Mouse (Mus musculus) spleen, adult 12 weeks (tissue): ENCODE results near the gene Notch2.

Experiments used
- DNase-seq: peaks from one replicate; pipeline ENCODE4 v3.0.0; 2022; ENCODE audit warnings: low spot score

Gene Notch2

DNA sequence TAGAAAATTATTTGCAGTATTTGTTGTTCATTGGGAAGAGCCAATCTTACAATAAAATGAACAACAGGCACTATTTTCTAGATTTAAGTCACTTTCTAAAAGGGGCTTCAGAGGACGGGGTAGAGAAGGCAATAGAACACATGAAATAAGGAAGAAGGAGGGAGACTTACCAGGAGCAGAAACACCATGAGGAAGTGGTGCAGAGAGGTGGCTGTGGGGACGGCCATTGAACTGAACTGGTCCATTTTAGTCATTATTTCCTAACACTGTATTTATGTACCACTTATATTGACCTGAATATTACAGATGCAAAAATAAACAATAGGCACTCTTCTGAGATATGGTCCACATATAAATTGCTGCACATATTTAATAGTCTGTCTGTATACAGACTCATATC lies 143.7 kb downstream of the Notch2 start:
- no peak for DNase-seq

DNA sequence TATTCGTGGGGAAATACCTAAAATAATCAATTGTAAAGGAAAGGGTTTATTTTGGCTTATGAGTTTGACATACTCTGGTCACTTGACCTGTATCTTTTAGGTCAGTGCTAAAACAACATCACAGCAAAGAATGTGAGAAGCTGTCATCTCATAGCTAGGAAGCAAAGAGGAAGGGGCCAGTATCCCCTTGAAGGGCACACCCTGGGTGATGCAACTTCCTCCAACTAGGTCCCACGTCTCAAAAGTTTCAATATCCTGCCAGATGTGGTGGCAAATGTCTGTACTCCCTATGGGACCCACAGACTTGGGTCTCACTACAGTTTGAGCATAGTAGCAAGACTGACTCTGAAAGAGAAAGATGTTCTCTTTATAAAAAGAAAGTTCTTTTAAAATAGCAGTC lies 144.3 kb downstream of the Notch2 start:
- DNase-seq: no peak

DNA sequence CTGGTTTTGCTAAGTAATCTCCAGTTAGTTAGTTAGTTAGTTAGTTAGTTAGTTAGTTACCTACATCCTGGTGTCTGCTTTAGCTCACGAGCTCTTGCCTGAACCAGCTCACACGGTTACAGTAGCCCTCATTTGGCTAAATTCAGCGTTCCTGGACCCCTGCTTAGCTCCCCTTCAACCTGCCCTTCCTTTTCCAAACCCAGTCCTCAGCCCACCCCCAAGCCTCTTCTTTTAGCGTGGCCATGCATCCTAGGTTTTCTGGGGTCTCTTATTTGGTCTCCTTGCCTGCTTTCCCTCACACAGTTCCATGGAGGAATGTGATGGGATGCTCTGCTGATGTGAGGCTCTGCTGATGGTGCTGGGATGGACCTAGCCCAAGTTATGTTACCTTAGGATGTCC lies 145.3 kb downstream of the Notch2 start:
- no peak for DNase-seq

DNA sequence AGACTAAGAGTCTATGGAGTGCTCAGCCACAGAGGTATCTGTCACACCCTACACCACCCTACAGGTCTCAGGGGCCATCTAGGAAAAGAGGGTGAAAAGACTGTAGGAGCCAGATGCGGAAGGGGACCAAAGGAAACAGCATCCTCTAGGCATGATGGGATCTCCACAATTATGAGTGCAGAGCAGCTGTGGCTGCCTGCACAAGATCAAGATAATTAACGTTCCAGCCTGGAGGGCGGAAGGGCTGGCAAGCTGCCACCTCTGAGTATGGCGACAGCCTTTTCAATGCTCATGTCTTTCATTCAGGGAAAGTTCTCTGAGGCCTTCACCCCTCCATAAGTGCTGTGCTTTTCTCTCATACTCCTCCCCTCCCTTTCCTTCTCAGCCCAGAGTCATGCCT lies 146.0 kb downstream of the Notch2 start:
- DNase-seq: no peak

DNA sequence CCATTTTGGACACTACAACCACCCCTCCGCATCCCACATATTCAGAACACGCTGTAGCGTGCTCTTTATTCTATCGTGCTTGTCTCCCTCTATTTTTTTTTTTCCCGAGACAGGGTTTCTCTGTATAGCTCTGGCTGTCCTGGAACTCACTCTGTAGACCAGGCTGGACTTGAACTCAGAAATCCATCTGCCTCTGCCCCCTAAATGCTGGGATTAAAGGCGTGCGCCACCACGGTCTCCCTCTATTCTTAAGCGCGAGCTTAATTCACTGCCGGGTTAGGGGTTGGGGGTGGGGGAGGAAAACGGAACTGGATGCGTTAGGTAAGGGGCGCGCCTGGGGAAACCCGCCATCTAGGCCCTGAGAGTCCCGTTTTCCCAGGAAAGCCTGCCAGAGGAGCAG lies 147.0 kb downstream of the Notch2 start, which contains the start of gene Adam30:
TSS of gene Adam30 (plus strand) at position 301 of the 400 bp plus-strand sequence.
- DNase-seq: no peak

DNA sequence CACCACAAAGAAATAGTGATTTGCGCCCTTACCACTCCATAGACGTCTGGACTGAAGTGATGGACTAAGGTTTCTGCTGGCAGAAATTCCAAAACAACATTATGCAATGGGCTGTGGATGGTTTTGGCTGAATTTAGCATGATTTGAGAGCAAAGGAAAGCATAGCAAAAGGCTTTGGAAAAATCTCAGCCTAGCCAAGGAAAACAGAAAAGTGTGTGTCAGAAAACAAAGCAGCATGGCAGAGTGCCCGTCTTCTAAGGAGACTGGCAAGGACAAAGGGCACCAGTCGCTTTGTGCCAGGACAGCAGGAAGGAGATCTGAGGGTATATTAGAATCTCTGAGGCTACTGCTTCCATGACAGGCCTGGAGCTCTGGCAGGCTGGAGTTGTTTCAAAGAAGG lies 165.0 kb downstream of the Notch2 start:
- DNase-seq: no peak

DNA sequence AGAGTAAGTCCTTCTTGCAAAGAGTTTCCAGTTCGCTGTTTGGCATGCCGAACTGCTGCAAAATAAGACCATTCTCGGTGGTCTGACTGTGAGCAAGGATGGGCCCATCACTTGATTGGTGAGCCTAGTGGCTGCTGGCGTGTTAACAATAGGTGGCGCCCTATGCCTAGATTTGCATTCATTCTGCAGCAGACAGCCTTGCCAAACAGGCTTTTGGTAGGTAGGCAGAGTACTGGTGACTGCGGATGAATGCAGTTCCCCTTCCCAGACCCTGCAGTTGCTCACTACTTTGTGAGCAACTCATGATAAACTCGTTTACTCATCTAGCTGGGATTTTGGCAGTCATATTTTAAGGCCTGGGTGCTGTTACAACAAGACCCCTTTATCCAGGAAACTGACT lies 167.5 kb downstream of the Notch2 start:
- DNase-seq: no peak

DNA sequence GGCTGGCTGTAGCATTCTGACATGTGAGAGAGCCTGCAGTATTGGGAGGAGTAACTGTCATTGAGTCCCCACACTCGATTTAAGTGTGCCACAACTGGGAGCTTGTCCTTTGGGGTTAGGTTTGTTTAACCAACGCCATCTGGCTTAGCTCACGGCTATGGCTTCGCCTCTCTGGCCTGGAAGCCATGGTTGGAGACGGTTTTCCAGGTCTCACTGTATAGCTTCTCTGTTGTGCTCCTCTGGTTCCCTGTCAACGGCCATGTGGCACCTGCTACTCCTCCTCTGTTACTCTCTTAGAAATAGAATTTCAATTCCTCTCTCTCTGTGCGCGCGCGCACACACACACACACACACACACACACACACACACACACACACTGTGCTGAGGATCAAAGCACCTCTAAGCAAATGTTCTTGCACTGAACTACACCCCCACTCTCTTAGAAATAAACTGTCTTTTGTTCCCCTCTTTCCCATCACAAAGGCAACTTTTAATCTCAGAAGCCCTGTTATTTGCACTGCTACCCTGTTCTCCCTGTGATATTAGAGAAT lies 171.9 kb downstream of the Notch2 start:
- no peak for DNase-seq

DNA sequence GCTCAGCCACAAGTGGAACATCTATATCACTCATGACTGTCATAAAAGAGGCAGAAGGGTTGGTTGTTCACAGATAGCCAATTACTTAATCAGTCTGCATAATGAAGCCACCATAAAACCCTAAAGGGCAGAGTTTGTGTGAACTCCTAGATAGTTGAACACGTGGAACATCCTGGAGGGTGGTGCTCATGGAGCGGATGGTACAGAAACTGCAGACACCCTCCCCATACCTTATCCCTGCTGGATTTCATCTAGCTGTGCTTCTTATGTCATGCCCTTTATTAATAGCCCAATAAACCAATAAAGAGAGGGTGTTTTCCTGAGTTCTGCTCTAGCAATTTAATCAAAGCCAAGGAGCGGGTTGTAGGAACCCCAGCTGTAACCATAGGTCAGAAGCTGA lies 174.4 kb downstream of the Notch2 start:
- no peak for DNase-seq

DNA sequence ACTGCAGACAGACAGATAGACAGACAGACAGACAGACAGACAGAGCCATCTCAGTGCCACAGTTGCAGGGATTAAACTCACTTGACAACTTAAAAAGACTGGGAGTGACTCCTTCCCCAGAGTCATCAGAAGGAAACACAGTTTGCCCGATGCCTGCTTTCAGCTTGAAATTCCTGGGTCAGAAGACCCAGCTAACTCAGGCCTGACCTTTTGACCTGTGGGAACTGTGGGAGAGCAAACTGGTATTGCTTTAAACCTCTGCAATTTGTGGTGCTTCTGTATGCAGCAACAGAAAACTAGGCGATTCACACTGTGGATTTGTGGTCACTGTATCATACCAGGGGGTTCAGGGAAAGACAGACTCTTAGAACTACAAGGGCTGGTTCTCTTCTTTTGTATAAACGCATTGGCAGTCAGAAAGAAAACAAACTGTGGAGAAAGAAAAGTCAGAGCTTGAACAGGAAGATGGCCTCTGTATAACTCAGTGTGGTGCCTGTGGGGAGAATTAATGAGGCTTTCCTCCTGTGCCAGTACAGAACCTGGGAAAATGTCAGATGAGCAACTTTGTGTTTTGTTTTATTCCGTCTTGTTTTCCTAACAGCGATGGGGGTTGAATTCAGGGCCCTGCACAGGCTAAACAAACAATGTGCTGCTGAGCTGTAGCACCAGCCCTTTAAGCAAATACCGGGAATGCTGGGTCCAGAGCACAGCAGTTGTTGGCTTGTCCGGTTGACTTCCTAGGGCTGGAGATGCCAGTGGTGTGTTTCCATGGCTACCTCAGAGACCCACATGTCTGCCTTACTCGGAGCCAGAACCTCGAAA lies 184.6 kb downstream of the Notch2 start:
- no peak for DNase-seq

DNA sequence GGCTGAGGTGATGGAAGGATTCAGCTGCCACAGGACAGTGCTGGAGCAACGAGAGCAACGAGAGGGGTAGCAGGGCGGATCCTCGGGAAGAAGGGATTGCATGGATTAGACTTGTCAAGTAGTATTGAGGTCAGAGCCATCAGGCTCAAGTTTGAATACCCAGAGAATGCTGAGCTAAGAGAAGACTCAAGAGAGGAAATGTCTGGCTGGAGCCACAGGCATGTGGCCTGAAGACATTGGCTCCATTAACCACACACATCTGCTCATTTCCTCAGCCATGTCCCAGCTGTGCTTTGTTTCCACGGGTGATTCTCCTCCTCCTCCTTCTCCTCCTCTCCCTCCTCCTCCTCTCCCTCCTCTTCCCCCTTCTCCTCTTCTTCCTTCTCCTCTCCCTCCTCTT lies 186.4 kb downstream of the Notch2 start:
- DNase-seq: no peak
